Mouse (Mus musculus) left cerebral cortex, postnatal 25 days (tissue): Measurements from ENCODE around the gene Sdc1. TPM values are rescaled to one million over a fixed set of nuclear protein-coding genes. Genes with fewer than 3 reads are reported as not detected.

Source experiments
- DNase-seq, 2 experiments: peaks; one replicate each; pipeline ENCODE4 v3.0.0; 2022; ENCODE audit warnings: low spot score in 2 of 2, mixed read lengths in 1 of 2
- intact Hi-C: fragments of 180-260 bp; cut with DNase I; formaldehyde crosslinking; loops from one replicate; pipeline ENCODE4 v1.15.1; 2025
- total RNA-seq, 2 experiments: library from RNA; stranded (reverse); gene quantifications; 2 replicates each; pipeline ENCODE4 v1.2.3; 2021

Sdc1 gene
- total RNA-seq, 2 experiments from 2014 or later = 1.3 to 1.6 TPM

DNA sequence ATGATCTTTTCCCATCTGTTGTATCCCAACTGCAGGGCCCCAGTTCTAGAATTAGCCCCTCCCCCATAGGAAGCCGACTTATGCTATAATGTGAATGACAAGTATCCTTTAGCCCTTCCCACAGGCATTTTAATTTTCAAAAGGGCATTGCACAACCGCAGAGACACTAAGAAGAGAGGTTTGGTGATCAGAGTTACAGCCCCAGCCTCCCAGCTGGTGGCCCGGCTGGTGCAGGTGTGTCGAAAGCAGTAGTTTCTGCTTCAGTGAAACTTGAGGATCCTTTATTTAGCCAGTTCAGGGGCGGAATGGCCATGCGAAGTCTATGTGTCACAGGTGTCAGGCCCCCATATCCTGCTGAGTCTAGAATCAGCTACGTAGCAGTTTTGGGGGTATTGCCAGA is 10.0 kb downstream of the Sdc1 start:
- intact Hi-C loops = no loop called here

DNA sequence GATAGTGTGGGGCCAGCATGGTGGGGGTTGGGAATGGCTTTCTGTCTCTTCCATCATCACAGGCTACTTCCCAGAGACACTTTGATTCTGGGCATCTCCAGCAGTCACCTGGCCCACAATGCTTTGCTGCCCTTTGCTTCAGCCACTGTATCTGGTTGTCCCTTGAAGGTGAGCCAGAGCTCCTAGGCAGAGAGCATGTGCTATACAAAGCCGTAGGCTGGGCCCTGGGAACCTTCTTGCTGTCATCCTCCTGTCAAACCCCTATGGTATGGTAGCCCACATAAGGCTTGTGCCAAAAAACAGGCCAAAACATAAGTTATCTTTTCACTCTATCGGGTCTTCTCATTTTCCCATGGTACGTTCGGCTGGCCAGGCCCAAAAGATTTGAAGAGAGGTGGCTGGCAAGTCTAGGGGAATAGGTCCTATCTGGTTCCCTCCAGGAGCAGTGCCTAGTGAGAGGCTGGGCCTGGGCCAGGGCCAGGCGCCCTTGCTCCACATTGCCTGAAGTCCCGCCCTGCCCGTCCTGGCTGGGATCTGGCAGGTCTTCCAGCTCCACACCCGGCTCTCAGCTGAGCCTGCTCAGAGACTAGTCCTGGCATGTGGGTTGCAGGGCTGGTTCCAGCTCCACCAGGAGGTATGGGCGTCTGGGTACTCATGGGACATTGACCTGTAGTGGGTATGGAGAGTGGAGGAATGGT is 10.7 kb downstream of the Sdc1 start:
- DNase-seq = no peak
- intact Hi-C loops = no loop called here

More for the DNA sequence above, 10.0 kb downstream of the Sdc1 start:
- no peak for DNase-seq

DNA sequence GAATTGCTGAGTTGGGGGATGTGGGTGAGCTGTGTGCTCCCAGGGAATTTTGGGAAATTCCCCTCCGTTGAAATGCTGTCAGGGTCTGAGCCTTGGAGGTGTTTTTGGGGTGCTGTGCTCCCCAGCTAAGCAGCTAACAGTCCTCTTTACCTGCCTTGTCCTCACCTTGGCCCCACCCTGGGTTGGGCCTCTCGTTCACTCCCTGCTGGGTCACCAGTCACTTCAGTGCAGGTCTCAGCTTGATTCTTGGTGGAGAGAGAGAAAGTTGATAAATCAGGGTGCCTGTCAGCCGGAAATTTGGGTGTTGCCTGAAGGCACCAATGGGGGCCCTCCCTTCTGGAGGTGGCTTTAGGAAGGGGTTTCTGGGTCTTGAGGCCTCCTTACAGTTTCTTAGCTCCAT is 11.4 kb downstream of the Sdc1 start:
- intact Hi-C loops = no loop called here
- no peak for DNase-seq

DNA sequence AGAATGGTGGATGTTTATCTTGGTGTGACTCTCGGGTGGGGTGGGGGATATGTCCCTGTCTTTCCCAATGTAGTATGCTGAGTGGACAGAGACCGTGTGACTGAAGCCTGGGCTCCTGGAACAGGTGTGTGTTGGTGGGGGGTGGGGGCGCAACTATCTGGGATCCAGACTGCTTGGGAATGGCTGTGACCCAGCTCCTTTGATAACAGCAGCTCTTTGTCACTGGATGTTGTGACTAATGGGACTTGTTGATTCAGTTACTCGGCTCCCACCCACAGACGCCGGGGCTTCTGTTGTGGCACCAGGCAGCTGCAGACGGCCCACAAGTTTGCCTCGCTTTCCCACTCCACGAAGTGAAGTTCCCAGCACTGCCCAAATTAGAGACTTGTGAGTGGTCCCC is 13.1 kb downstream of the Sdc1 start:
- intact Hi-C loops = no loop called here
- peak; percentile 14 to 31 for DNase-seq

DNA sequence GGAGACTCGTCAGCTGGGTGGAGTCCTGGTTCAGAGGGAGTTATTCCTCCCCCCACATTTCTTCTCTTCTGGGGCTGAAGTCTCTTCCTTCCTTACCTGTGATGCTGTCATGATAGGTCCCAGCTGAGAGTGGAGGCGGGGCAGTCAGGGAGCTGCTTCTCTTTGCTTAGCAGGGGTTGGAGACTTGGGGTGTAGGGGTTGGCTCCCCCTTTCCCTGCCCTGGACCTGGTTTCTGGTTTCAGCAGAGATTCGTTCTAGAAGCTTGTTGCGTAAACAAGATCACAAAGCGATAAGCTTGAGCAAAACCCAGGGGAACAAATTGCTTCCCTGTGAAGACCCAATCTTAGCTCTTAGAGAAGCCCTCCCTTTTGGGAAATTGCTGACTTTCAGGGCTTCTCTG is 15.4 kb downstream of the Sdc1 start:
- no peak for DNase-seq
- intact Hi-C loops = no loop called here

DNA sequence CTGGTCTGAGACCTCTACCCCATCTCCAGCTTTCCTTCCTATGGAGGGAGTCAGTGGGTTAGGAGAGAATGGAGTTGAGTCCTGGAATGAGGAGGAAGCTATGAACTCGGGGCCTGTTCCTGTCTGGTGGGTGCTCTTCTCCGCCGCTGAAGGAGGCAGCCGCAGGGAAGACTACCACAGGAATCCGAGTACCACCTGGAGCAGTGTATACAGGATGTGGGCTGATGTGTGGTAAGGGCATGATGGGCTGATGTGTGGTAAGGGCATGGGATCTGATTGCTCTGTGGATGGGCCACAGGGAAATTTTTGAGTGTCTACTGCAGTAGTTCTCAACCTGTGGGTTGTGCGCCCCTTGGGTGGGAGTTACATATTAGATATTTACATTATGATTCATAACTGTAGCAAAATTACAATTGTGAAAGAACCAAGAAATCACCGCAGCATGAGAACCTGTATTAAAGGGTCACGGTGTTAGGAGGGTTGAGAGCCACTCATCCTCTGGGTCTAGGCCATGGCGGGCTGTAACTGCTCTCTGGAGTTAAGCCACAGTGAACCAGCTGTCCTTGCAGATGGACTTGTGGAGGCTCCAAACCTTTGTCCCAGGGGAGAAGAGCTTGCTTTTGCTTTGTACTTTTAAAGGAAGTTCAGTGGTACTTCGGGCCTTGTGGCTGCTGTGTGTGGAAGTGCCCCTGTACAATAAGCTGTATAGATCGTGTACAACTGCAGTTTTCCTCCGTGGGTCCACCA is 16.0 kb downstream of the Sdc1 start:
- DNase-seq = no peak
- intact Hi-C loops = no loop called here

DNA sequence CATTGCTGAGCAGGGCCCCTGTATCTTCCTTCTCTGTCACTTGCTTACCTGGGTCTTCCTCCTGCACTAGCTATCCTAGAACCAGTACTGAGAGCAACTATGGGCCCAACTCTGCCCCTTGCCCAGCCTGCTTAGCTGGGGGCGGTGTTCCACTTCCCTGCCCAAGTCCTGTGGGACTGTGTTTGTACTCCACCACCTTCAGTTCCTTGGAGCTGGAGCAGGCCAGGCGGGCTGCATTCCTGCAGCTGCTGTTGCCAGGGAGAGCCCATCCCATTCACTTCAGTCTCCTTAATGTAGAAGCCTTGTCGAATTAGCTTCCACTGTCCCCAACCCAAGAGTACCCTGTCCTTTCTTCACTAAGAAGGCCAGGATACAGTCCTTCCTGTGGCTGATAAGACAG is 17.3 kb downstream of the Sdc1 start:
- intact Hi-C loops = no loop called here
- DNase-seq = no peak

DNA sequence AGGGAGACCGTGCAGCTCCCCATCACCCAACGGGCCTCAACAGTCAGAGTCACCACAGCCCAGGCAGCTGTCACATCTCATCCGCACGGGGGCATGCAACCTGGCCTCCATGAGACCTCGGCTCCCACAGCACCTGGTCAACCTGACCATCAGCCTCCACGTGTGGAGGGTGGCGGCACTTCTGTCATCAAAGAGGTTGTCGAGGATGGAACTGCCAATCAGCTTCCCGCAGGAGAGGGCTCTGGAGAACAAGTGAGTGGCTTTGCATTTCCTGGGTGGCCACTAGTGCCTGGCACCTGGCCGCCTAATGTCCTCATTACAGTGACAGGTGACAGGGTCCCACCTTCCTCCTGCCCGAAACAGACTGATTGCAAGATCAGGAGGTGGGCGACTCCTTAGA is 19.5 kb downstream of the Sdc1 start:
- DNase-seq = no peak
- intact Hi-C loops = no loop called here

DNA sequence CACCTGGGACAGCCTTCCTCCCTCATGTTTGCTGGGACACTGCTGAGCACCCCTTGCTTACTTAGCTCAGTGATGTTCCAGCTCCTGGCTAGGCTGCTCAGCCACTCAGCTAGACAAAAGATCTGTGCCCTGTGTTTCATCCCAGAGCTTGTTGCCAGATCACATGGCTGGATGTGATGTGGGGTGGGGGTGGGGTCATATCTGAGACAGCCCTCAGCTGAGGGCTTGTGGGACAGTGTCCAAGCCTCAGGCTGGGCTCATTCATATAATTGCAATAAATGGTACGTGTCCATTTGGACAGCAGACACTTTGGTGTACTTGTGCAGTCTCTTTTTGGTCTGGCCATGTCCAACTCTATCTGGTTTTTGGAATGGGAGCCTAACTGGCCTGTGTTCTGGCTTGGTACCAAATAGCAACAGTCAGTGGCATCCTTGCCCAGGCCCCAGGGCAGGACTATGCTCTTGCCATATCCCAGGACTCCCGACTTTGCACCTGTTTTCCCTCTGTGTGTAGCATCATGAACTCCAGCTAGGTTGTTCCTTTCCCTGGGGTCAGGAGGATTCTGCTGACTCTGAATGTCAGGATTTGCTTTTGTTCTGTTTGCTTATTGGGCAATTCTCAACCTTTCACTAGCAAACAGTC is 22.4 kb downstream of the Sdc1 start:
- intact Hi-C loops = no loop called here
- DNase-seq = no peak

DNA sequence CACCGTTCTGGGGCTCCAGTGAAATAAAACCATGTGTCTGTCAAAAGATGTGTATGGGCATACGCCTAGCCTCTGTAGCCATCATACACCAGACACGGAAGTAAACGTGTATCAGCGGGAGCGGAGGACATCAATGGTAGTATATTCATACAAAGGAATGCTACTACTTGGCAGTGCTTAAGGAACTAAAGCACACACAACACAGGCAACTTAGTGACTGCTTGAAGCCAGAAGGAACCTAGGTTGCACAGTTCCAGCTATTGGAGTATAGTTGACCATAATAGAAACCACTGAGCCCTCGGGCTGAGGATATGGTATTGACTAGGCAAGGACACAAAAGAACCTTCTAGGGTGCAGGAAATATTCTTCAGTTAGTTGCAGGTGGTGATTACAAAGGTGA is 26.8 kb downstream of the Sdc1 start:
- intact Hi-C loops = no loop called here
- no peak for DNase-seq

DNA sequence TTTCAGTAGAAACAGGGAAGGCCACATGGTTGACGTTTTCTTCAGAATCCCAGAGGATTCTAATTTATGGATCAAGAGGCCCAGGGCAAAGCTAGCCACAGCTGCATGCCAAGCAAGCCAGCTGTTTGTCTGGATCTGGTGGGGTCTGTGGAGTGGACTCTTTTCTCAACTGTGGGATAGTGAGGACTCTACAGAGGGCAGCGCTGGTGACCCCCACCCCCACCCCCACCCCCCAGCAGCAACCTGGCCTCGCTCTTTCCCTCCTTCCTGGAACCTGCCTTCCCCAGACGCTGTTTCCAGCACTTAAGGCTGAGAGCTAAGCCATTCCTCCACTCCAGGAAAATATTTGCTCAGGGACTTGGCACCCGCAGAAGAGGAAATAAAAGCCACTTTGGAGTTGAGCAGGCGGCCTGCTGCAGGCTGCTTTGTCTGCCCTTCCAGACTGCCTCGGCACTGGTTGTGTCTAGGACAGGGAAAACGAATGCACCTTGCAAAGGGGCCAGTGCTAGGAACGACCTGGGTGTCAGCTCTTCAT is 27.4 kb downstream of the Sdc1 start:
- intact Hi-C loops = no loop called here
- no peak for DNase-seq

DNA sequence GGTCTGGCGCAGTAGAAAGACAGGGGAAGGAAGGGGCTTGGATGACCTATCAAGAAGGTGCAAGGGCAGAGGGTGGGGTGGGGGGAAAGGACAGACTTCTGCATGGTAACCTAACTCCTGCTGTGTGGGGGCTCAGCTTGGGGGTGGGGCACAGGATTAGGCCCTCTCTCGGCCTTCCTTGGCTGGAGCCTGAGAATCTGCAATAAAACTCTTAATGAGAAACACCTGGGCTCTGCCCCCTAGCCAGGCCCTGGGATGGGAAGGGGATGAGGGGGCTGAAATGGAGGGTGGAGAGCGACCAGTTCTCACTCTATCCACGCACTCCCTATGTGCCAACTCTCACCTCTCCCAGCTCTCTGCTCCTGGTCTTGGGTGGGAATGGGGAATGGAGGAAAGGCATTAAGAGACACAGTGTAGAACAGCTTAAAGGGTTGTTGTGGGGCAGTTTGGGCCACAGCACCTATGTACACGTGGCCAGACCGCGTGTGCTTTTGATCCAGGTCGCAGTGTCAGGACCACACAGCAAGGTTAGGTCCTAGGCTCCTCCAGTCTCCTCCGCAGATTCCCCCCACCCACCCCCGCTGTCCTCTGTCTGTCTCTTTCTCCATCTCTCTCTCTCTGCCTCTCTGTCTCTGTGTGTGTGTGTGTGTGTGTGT is 32.4 kb downstream of the Sdc1 start:
- intact Hi-C loops = no loop called here
- DNase-seq = no peak

DNA sequence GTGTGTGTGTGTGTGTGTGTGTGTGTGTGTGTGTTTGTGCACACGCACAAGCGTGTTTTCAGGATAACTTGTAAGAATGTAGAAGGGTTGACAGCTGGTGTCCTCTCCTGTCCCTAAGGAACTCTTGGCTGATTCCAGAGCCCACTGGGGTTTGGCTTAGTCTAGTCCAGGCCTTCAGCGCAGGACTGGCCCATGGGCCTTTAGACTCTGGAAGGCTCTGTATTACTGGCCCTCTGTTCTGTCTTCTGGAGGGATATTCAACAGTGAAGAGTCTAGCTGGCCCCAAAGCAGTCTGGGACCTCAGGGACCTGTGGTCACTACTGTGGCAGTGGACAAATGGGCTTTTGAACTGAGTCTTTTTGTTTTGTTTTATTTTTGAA is 32.9 kb downstream of the Sdc1 start:
- DNase-seq = no peak
- intact Hi-C loops = no loop called here

DNA sequence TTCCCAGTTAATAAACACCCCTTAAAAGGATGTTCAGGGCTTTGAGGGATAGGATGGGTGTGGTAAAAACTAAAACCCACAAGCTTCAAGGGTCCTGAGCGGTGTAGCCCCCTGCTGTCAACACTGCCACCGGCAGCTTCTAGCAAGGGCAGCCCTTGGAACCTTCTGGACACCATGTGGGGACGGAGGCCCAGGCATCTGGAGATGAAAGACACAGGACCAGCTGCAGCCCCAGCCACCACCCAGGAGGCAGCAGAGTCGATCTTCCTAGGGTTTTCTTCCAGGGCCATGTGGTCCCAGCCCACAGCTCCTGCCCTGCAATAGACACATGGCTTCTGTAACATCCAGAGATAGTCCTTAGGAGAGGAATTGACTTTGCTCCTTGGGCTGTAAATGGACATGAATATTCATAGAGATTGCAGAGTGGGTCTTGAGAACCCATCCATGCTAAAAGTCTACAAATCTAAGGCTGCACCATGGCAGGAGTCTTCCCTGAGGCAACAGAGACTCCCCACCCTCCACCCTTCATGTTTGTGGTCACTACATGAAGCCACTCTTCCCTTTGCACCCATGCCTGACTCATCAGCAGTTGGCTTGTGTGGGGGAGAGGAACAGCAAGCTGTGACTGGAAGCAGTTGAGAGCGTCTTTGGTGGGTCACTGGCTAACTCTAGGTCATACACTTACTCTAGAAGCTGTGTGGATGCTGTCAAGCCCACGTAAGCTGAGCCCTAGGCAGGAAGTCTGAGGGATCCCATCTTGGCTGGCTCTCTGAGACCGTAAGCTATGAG is 34.0 kb downstream of the Sdc1 start:
- DNase-seq = no peak
- intact Hi-C loops = no loop called here

DNA sequence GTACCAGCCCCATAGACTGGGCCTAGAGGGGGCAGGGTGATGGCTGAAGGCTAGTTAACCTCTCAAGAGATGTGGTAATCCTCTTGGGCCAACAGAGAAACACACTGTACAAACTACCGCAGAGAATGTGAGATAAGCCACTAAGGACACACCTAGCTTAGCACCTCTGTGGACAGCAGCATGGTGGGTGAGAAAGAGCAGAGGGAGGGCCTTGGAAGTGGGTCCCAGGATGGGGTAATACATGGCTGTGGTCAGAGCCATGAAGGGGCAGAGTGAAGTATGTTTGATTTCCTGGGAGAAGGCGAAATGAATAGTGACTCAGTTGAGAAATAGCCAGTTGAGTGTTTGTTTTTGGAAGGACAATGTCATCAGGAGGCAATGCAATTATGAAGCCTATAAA is 38.0 kb downstream of the Sdc1 start:
- intact Hi-C loops = no loop called here
- DNase-seq = no peak

DNA sequence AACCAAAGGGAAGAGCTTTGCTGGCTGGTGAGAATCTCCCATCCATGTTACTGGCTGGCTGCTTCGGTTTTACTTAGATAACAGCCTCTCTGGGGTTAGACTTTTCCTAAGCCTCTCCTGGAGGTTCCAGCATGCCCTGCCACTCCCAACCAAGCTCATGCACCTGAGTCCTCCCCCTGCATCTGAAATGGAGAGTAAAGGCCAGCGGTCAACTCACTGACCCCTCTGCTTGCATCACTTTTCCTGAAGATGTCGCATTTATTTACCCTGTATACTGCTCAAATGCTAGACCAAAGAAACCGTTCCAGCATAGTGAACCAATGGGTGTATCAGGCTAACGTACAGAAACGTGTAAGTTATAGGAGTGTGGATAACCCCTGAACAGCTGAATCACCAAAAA is 38.5 kb downstream of the Sdc1 start:
- intact Hi-C loops = no loop called here
- DNase-seq = no peak

DNA sequence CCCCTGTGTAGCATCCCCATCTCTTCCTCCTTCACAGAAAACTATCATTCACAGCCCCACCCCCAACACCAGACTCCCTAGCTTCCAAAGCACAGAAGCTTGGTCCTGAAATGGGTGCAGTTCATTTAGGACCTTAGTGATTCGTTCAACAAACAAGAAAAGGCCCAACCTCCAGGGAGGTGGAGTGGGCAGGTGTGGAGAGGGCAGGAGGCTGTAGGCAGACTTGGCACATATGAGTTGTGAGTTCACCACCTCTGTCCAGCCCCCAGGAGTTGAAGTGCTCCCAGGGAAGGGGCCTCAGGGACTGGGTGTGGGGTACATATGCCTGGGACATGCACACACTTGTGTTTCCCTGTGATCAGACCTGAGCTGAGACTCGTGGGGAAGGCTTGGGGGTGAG is 39.8 kb downstream of the Sdc1 start:
- no peak for DNase-seq
- intact Hi-C loops = no loop called here

DNA sequence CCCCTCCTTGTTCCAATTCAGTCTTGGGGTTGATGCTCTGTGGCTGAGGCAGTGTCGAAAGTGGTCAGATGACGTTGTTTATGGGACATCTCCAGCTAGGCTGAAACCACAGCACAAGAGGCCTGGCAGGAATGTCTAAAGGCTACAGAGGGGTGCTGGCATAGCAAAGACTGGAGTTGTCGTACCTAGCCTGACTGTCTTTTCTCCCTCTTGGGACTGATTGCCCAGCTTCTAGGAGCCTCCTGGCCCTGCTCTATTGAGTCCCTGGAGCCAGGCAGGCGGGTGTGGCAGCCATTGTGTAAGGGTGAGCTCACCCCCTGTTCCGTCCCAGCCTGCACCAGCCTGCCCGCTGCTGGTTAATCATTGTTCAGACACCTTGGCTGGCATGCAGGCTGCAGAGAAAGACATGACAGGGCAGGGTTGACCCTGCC is 40.3 kb downstream of the Sdc1 start:
- no peak for DNase-seq
- intact Hi-C loops = no loop called here

DNA sequence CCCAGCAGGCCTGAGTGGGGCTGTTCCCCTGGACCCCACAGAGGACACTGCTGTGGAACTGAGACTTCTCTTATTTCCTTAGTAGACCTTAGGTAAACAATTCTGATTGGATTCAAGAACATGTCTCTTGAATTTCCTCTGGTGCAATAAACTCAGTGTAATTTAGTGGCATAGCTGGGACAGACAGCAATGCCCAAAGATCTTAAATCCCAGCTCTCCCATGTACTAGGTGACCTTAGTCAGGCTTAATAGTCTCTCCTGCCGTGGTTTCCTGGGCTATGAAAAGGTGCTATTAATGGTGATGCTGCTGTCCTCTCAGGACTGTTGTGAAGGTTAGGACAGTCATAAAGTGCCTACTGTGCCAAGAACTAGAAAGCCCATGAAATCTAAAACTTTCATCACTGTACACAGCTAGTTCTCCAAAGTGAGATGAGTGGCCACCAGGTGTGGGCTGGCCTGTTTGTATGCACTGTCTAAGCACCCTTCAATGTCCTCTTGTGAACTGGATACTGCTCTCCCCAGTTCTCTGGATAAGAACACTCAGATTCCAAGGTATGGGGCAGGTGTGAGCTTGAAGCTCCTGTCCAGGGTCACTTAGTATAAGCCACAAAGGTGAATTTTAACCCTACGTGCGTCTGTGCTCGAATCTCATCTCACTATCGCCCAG is 40.9 kb downstream of the Sdc1 start:
- no peak for DNase-seq
- intact Hi-C loops = no loop called here
